Mouse (Mus musculus): ENCODE measurements around the gene Fam76b.
"Not testable (repeated sequence)": the region's sequence is repeated elsewhere in the genome, so short reads cannot be mapped to it uniquely, and the experiment has no call there.

Fam76b gene

GRCm38 (mm10) chr9:13827406-13828086 is at the start of gene Fam76b:
TSS of gene Fam76b (plus strand) at chr9:13827716.
- DNase-seq, result peak; percentile 99

- DNase-seq, result no peak
Measured at GRCm38 (mm10) chr9:13781985-13782384, 45.5 kb upstream of the Fam76b start.

- DNase-seq, result not testable (repeated sequence)
Measured at GRCm38 (mm10) chr9:13790864-13791263, 36.7 kb upstream of the Fam76b start.

GRCm38 (mm10) chr9:13794302-13794701 is 33.2 kb upstream of the Fam76b start:
- no peak for DNase-seq

- DNase-seq, result no peak
Measured at GRCm38 (mm10) chr9:13794756-13795155, 32.8 kb upstream of the Fam76b start.

- no peak for DNase-seq
Measured at GRCm38 (mm10) chr9:13804480-13804879, 23.0 kb upstream of the Fam76b start.

DNA sequence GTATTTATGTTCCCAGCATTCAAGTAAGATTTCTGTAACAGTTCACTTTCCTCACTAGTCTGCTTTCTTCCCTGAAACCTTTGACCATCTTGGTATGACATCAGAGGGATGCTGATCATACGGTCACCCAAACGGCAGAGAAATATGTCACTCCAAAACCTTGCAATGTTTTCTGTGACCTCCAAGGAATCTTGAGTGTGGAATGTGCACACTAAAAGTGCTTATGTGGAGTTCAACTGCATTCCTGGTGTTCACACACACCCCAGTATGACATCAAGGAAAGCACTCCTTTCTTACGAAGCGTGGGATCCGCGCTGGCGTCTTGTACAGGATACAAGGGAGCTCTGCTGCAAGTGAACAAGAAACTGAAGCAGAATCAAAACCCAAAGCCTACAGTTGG is 20.7 kb upstream of the Fam76b start:
- DNase-seq, result no peak

DNA sequence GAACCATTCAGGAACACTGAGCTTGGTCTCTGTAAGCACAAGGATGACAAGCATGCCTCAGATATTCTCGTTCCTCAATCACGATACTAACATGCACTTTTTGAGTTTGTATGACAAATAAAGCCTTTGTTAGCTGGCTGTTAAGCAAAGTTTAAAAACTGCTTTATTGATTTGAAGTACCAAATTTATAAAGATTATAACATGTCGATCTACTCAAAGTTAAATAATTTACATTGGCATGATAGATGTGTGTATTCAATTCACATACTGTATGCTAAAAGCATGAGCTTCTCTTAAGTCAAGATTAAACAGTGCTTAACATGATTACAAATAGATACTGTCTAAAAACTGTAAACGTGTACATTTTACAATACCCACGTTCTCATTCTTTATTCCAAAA is 19.9 kb upstream of the Fam76b start:
- DNase-seq, result no peak

GRCm38 (mm10) chr9:13809937-13810336 is 17.6 kb upstream of the Fam76b start:
- no peak for DNase-seq

DNA sequence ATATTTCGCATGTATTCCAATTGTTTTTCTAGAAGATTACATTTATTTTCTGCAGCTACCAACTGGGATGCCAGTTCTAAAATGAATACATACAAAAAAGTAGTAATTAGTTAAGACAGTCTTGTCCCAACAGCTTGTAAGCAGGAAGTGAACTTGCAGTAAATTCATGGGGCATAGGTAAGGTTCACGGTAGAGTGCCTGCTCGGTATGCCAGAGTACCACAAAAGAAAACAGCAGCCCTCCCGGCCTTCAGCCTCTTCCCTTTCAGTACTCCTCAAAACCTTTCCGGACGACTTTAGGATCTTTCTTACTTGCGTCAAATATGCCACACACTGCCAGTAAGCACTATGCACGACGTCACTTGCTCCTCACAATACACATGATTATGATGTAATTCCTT is 9.1 kb upstream of the Fam76b start:
- no peak for DNase-seq

DNA sequence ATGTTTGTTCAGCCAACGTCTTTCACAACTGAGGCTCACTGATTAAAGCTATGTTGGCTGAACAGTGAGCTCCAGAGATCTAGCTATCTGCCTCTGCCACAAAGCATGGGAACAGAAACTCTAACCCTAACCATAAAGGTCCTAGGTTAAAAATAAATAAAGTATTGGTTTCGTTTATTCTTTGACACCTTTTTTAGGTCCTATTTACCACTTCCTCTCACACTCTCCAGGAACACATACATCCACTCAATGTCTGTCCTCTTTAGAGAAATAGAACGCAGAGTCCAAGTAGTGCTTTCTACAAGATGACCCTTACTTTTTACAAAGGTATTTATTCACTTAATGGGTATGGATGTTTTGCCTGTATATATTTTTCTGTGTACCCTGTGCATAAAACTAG is 6.7 kb upstream of the Fam76b start:
- DNase-seq, result no peak

- DNase-seq, result no peak
Measured at GRCm38 (mm10) chr9:13825896-13826295, 1.6 kb upstream of the Fam76b start.

DNA sequence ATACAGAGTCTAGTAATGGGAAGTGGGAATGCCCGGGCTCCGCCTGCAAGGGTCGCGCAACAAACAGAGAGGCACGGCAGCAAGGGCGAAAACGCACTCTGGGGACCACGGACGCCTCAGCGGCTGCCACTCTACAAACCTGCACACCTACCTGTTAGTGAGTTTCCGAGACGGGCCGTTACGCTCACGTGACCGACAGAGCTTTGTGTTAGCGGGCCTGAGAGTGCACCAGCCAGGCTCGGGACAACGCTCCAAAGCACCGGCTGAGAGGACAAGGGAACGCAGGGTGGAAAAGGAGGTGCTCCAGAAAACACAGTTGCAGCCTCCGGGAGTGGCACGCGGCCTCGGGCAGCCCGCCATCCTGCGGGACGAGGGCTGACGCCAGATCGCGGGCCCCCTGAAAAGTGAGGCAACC is 1.1 kb upstream of the Fam76b start:
- DNase-seq, result no peak

GRCm38 (mm10) chr9:13826832-13827405 is 597 bp upstream of the Fam76b start, which contains the start of gene Cep57:
TSS of gene Cep57 (minus strand) at chr9:13827107.
- peak; percentile 95 for DNase-seq

DNA sequence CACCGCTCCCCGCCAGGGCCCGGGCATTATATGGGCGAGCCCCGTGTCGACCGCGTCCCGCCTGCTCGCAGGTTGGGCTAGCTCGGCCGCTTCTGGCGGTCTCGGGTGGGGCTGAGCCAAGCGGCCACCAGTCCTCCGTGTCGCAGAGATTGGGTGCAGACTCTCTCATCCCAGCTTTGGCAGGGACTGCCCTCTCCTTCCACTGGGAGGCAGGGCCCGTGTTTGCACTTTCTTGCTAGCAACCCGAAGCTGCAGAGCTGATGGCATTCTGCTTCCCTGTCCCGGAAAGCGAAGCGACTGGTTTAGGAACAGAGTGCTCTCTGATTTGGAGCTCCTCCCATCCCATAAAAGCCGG is 548 bp downstream of the Fam76b start:
- DNase-seq, result no peak

GRCm38 (mm10) chr9:13835256-13835655 is 7.7 kb downstream of the Fam76b start:
- no peak for DNase-seq

- DNase-seq, result no peak
Measured at GRCm38 (mm10) chr9:13836726-13837125, 9.2 kb downstream of the Fam76b start.

DNA sequence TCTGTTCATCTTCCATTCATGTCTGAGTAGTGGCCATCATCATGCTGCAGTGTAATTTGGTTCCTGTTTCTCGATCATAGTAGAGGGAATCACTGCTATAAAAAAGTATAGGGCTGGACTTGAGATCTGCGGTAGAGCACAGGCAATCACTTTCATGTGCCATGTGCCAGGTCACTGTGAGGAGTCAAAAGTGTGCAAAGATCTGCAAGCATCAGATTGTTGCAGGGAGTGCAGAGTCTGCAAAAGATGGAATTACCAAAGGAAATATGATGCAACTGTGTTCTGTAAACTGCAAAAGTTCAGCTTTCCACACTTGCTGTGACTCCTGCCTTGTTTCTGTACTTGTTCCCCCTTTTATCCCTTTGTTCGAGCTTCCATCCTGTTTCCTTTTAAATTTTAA is 20.1 kb downstream of the Fam76b start:
- no peak for DNase-seq

- no peak for DNase-seq
Measured at GRCm38 (mm10) chr9:13848481-13849480, 21.3 kb downstream of the Fam76b start.

DNA sequence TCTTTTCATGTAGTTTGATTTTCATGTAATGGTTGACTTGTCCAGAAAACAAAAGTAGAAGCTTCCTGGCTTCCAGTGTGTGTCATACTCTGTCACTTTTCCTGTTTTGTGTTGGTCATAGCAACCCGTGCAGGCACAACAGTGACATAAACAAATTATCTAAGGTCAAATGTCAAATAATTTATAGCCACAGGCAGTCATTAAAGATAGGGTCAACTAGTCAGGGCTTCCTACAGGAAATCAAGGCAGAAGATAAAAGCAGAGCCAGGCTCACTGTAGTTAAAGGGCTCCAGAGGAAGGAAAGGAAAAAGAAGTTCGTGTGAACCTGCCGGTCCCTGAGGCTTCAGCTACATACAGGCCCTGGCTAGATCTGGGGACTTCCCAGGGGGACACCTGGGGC is 26.4 kb downstream of the Fam76b start:
- no peak for DNase-seq

DNA sequence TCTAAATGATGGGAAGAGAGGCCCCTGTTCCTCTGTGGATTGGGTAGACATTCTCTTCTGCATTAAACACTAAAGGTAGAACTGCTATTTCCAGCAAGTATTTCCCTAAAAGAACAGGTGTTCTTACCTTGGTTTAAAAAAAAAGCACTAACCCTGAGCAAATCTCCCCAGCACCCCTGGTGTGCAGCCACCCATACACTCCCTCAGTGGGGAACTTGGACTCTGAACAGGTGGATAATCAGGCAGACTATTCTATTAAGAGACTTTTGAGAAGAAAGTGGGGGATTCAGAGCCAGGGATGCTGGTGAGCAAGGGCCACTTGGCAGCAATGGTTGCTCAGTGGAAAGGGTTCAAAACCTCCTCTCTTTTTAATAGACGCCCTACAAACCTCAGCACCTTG is 28.7 kb downstream of the Fam76b start:
- DNase-seq, result no peak

DNA sequence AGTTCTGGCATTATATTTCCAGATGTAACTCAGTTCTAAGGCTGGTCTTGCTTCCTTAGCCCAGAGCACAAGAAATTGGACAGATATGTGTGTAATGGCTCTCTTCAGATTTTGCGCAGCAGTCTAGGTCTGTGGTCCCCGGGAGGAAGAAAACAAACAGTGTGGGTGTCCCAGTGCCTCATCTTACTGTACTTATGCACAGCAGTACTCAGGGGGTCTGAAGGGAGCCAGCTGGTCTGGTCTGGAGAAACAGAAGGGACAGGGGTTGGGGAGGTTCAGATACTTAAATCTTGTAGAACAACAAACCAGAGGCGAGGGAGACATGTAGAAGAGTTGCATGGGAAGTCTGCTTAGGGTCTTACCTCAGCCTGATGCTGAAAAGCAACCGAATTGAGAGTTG is 29.3 kb downstream of the Fam76b start:
- no peak for DNase-seq

DNA sequence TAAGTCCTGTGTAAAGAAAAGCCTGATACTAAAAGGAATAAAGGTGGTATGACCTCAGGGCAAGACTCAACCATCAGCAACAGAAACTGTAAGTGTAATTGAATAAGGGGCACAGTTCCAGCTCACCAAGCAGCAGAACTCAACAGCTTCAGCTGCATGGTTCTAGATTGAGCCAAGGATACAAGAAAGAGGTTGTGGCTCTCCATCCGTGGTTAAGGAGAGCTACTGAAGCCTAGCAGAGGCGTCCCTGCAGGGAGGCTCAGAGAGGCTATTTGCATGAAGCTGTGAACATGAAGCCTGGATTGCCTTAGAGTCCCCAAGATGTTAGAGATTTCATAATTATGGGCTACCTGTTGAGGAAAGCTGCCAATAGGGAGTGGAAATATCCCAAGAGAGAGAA is 40.1 kb downstream of the Fam76b start:
- no peak for DNase-seq

- no peak for DNase-seq
Measured at GRCm38 (mm10) chr9:13871631-13872030, 44.1 kb downstream of the Fam76b start.

Measured in cerebellum, adult 11 months (tissue).